Mouse (Mus musculus) adrenal gland, postnatal 36 days (tissue): ENCODE data around the gene Slc25a1. TPM values are rescaled to one million over a fixed set of nuclear protein-coding genes. Genes with fewer than 3 reads are reported as not detected.
A peak's percentile ranks its signal among the peaks of the same experiment; 100 is the strongest.

Experiments
- DNase-seq, 2 experiments: peaks; one replicate each; pipeline ENCODE4 v3.0.0; 2021; ENCODE audit warnings: mixed read lengths in 1 of 2
- total RNA-seq, 2 experiments: library from RNA; stranded (reverse); gene quantifications; 2 replicates each; pipeline ENCODE4 v1.2.3; 2021

The Slc25a1 gene
- total RNA-seq, 2 experiments from 2014 or later: 365 to 608 TPM

DNA sequence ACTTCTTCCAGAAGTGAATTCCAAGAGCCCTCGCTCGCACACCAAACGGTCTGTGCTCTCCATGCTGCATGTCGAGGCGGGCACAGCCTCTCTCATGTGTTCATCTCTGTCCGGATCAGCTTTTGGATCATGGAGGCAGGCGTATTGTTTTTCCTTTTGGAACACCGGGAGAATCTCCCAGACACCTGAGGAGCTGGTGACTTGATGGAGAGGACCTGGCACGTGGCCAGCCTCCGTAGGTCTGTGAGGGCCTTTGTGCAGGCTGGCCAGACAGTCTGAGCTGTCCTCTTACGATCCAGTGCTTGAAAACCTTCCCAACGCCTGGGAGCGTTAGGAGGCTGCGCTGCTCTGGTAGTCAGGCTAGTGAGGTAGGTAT, 5.9 kb downstream of the Slc25a1 start:
- peak in 1 of 2 experiments; percentile 44 for DNase-seq

DNA sequence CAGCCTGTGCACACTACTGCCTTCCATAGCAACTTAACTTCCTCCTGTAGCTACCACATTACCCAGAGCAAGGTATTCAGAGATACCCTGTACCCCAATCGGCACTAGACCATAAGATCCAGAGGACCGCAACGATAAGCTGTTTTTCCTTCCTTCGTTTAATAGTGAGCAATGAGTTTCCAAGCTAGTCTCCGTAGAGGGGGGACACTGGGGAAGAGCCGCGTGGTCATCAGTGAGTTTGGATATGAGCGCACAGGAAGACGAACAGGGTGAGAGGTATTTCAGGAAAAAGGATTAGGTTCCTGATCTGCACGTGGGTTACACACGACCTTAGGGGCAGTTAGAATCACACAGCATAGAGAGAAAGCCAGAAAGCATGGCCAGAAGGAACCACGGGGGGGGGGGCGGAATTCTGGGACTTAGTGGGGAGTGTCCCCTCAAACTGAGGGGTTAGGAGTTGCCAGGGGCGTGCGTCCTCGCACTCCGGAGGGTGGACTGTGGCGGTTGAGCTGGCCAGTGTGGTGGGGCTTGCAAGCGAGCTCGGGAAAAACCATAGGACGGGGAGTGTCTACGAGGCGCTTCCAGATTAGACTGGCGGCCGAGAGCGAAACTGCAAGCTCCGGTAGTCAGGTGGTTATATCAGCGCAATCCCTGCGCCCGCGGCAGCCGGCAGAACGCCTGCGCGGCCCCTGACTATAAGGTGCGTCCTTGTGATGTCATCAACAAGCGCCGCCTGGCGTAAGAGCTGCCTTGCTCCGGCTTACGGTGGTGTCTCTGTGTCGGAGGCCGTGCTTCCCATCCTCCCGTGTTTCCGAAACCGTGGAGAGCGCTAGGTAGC, 6.5 kb downstream of the Slc25a1 start:
- peak; percentile 95 to 96 for DNase-seq

DNA sequence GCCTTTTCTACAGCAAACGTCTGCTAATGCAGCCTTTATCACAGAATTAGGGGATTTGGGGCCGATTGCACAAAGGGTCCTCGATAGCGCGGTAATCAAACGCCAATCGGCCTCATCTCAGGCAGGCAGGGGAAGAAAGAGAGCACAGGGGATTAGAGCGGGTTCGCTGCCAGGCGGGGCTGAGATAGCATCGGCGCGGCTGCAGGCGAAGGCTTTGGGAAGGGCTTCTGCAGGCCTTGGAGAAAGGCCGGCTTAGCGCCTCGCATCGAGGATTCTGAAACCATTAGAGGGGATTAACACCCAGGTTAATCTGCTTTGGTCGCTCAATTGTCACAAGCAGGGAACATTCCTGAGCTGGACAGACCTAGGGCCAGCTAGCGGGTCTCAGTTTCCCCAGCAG, 7.4 kb downstream of the Slc25a1 start:
- no peak for DNase-seq

DNA sequence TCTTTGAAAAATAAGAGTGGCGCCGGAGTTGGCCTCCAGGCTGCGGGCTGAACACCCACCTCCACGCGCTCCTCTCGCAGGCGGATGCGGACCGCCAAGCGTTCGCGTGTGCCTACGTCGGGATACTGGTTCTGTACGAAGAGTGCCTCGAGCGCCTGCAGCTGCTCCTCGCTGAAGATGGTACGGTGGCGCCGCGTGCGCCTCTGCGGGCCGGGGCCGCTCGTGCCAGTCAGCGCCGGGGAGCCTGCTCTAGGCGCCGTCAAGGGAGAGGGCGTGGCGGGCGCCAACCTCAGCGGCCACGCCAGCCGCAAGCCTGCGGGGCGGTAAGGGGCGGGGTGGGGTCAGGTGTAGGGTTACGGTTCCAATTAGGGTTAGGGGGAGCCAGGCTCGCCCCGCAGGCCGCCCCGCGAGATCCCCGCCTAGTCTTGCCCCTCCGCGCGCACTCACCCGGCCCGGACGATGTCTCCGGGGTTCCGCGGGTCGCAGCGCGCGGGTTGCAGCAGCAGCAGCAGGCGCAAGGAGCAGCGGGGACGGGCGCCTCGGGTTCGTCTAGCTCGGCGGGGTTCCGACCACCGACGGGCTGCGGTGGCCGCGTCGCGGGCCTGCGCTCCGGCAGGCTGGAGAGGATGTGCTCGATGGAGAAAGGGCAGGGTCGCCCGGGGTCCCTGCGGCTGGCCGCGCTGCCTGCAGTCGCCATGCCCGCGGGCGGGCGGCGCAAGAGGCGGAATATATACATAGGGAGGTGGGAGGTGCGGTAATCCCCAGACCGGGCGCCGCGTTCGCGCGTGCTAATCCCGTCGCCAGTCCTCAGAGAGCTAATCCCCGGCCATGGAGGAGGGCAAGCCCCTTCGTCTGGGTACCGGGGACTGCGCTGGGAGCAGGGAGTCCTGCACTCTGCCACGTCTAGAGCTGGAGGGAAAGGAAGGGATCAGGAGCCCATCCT, 13.4 kb downstream of the Slc25a1 start, which contains the start of gene Gsc2:
Gene Gsc2 (minus strand): TSS at position 753 of the 943 bp plus-strand sequence.
- peak in 1 of 2 experiments; percentile 44 for DNase-seq

DNA sequence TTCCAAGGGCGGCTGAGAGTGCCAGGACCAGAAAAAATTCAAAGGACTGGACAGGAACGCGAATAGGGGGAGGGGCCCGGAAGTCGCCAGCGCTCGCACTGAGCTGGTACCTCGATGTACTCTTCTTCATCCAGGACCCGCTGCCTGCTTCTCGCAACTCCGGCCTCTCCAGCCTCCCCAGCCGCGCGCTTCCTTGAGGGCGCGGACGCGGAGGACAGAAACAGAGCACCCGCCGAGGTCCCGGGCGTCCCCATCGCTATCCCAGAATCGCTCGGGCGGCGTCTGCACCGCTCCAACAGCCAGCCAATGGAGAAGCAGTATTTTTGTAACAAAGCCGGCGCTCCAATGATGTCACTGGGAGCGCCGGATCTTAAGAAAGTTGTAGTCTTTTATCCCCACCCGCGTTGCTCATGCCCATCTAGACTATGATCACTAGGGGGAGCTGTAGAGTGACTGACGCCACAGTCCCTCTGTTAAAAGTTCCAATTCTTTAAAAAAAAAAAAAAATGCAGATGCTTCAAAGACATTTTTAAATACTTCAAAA, 16.9 kb downstream of the Slc25a1 start, which contains the start of gene Ess2:
Gene Ess2 (minus strand): TSS at position 297 of the 544 bp plus-strand sequence.
- peak; percentile 91 for DNase-seq

DNA sequence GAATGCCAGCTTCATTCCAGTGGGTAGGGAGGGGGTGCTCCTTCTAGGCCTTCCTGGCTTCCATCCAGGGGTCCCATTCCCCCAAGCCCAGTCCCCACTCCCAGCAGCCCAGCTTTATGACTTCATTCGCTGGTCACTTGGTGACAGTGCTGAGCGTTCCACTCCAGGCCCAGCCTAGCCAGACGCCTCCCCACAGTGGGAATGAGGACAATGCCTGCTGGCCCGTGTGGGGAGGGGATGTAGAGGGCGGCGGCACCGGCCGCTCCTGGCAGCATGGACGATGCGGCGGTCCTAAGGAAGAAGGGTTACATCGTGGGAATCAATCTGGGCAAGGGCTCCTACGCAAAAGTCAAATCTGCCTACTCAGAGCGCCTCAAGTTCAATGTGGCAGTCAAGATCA, 29.6 kb downstream of the Slc25a1 start, which contains the start of the genes Dgcr2 and Tssk2:
Gene Dgcr2 (minus strand): TSS at position 101 of the 400 bp plus-strand sequence.
Gene Tssk2 (plus strand): TSS at position 176 of the 400 bp plus-strand sequence.
- no peak for DNase-seq

DNA sequence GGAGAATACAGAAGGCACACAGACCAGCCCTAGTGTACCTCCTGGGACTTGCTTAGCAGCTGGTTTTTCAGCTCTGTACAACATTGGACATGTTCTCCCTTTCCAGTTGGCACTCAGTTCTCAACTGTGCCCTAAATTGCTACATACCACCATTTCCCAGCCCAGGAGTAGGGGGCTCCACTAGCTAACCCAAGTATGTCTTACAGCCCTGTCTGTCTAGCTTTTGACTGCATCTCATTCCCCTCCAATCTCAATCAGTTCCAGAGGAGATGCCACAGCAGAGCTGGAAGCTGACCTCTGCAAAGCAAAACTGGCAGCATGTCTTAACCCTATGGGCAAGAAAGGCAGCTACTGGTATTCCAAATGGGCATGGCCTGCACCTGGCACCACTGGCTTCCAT, 31.9 kb downstream of the Slc25a1 start:
- DNase-seq: no peak

DNA sequence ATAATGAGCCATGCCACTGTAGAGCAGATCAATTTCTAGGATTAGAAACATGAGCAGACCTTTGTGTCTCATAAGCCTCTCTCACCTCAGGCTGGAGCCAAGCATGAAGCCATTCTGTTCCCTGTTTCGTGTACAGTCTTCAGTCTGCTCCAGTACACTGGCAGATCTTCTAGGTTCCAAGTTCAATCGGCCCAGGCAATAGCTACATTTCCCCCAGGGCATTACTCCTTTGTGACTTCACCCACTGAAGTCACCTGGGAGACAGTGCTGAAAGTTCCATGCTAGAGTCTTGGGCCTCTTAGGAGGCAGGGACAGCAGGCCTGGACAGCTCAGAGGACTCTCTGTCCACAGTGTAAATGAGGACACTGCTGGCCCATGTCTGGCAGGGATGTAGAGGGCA, 34.1 kb downstream of the Slc25a1 start, which contains the start of gene Tssk1:
Gene Tssk1 (plus strand): TSS at position 301 of the 400 bp plus-strand sequence.
- DNase-seq: no peak

DNA sequence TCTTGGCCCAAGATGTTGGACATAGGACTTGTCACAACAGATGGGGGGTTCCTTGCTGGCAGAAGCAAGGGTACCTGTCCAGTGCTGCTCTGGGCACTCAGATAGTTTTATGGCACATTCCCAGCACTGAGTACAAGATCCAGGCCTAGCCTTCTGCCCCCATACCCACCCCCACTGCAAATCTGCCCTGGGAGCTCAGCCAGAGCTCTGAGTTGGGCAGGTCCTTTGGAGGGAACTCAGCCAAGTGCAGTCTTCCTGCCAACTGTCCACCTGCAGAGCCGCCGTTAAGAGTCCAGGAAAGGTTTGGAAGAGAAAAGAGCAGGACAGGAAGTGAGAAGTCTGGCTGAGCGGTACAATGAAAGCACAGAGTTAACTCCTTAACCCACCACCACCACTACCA, 35.4 kb downstream of the Slc25a1 start:
- peak in 1 of 2 experiments; percentile 48 for DNase-seq

DNA sequence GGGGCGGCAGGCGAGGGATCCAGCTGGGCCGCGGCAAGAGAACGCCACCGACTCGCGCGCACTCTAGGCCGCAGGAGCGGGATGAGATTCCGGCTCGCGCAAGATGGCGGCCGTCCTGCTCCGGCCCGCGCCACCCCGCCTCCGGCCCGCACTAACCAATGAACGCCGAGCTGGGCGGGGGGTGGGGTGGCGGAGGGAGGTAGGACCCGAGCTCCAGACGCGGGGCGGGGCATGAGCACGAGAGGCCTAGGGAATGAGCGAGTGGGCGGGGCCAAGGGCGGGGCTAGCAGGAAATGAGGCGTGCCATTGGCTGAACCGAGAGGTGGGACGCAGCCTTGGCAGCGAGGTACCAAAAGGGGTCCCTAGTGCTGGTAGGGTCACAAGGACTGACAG, 36.5 kb downstream of the Slc25a1 start, which contains the start of gene Gm20518:
Gene Gm20518 (minus strand): TSS at position 105 of the 393 bp plus-strand sequence.
- DNase-seq: peak; percentile 99 to 100

DNA sequence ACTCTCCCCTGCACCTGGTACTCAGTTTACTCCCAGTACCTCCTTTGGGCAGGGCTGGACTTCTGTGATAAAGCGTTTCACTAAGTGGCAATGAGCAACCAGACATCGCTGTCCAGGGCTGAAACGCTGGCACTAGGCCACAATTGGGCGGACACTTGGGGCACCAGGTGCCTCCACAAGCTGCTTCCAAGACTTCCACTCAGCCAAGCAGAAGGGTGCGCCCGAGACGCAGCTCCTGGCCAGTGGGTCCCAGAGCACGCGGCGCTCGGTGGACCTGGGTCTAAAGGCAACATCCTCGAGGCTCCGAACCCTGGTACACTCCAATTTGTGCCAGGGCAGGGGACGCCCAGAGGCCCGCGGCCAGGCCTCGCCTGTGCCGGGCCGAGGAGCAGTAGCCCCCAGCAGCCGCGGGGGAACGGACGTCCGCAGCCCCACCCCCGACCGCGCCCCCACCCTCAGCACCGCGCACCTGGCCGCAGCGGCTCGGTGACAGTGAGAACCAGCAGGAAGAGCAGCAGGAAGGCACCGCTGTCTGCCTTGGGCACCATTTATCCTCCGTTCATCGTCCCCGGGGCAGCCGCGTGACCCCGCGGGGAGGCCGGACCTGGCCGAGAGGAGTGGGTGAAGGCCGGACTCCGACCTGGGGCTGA, 37.0 kb downstream of the Slc25a1 start:
- peak; percentile 89 to 91 for DNase-seq

DNA sequence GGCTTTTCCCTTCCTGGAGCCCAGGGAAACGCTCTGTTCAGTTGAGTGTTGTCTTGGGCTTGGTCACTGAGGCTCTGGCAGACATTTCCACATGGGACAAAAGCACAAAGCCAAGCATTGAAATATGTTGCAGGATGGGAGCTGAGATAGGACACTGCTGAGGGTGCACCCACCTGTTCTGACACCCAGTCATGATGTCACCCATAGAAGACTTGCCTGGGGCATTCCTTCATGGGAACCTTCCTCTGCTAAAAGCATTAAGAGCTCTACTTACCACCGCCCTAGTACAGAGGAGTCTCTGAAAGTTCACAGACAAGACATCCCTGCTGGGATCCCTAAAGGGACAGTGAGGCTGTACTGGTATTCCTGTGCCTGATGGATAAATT, 37.7 kb downstream of the Slc25a1 start:
- no peak for DNase-seq

DNA sequence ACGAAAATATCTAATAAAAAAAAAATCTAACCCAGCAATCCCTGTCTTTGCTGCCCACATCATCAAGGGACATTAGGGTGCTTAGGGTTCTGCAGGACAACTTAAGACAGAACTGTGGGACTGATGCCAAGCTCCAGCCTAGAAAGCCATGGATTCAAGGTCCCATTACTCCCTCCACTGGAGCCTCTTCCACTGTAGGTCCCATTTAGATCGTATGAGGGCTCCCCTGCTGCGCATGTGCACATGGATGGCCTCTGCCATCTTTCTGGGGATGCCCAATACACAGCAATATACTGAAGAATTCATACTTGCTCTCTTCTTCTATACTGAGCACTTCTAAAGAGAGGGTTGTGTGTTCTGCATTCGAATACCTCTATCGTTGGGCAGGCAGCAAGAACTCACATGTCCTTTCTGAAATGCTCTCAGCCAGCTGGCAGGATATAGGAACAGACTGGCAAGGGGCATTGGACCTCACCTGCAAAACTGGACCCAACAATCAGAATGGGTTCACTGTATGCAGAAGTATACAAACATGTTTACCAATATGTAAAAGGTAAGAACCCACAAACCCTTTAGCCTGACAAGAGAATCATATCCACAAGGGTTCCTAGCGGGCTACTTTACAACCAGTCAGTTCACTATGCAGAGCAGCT, 38.2 kb downstream of the Slc25a1 start:
- DNase-seq: no peak

DNA sequence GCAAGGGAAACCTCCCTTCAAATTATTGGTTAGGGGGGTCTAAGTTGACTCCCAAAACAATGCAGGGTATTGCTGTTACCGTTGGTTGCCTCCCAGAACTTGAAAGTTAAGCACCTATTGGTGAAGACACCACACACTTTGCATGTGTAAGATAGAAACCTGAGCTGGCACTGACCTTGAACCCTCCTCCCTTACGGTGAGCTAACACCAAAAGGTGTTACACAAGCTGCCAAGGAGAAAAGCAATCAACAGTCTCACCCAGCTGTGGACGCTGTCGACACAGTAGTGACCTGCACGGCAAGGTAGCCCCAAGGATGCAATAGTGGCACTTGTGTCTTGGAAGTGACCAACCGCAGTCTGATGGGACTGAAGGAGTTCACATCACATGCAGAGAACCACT, 43.9 kb downstream of the Slc25a1 start:
- no peak for DNase-seq

DNA sequence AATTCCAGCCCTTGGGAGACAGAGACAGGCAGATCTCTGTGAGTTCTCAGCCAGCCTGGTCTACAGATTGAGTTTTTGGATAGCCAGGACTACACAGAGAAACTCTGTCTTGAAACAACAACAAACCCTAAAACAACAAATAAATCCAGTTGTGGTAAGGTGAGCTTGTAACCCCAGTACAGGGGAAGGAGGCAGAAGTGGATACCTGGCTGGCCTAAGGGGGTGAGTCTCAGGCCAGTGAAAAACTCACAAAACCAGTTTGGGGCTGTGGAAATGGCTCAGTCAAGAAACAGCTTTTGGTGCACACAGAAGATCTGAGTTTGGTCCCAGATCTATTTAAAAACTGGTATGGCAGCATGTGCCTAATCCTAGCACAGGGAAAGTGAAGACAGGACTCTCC, 45.8 kb downstream of the Slc25a1 start:
- no peak for DNase-seq

DNA sequence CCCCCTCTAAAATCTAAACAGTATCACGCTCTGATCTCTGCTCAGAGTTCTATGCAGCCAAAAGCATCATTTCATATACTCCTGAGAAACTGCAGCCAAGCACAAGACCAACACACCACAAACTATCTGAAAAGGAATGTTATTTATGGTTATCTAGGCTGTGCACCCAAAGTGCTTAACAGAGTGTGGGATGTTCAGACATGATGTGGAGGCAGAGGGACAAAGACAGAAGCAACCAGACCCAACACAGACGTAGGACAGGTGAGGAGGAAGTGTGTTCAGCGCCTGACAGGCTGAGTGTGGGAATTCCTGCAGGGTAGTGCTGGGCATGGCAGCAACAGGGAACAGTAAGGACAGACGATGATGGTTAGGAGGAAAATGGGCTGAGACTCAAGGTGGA, 48.4 kb downstream of the Slc25a1 start:
- no peak for DNase-seq

DNA sequence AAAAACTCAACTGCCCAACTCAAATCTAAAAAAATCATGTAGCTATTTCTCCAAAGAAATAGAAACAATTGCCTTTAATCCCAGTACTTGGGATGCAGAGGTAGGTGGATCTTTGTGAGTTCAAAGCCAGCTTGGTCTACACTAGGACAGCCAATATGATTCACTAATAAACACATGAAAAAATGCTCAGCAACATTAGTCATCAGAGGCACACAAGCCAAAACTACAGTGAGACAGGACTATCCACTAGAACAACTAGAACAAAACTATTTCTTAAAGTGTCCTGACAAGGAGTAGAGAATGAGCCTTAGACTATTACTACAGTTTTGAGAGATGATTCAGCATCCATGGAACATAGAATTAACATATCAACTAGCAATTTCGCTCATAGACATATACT, 51.9 kb downstream of the Slc25a1 start:
- no peak for DNase-seq
